ENCODE assay signal across 25 mouse cellular contexts in genomic region chr6:128466563-128466962, GRCm38 (mm10). TPM values are rescaled to one million over a fixed set of nuclear protein-coding genes. Genes with fewer than 3 reads are reported as not detected.
DNase-seq lines count a peak whose midpoint lies in the region; ATAC-seq and TF ChIP-seq lines count a peak whose summit lies in the region.
"Had no signal": no experiment of that assay in that cellular context is flagged by ENCODE, and none has a peak within 500 bp of the region (broad histone marks: within the 10 kb centered on the region; RNA-seq: fewer than 3 reads in every experiment).

No protein-coding gene starts in this region.

- H3K4me2 ChIP-seq in liver, postnatal 0 days (ENCODE audit: low read depth, low read length), result no peak overlapping the region
- no peak overlapping the region for H3K4me2 ChIP-seq in liver, embryonic 15.5 days
- H3K4me2 ChIP-seq: embryonic facial prominence, embryonic 12.5 days; heart, embryonic 15.5 days; hindbrain, embryonic 12.5 days; intestine, embryonic 15.5 days; midbrain, embryonic 11.5 days; stomach, embryonic 15.5 days had no signal

- no peak overlapping the region for H3K27ac ChIP-seq in liver, postnatal 0 days (ENCODE audit: low read depth)
- no peak overlapping the region for H3K27ac ChIP-seq in liver, embryonic 15.5 days (replicated peaks)
- H3K27ac ChIP-seq: embryonic facial prominence, embryonic 12.5 days; heart, embryonic 15.5 days; hindbrain, embryonic 12.5 days; hindbrain, postnatal 0 days; intestine, embryonic 15.5 days; macrophage; stomach, embryonic 15.5 days had no signal

- TF ChIP-seq EP300 in liver, postnatal 0 days (IDR thresholded peaks at IDR 0.05; ENCODE audit: low read depth), result no peak

- ATAC-seq in liver, postnatal 0 days, result no peak
- peak; percentile 65 for ATAC-seq in liver, embryonic 15.5 days (ENCODE audit: insufficient read depth)
- ATAC-seq: hindbrain, postnatal 0 days; intestine, embryonic 15.5 days had no signal

- no peak for TF ChIP-seq CTCF in liver, postnatal 0 days (IDR thresholded peaks at IDR 0.05; ENCODE audit: low read depth)

- no peaks in the 10 kb centered on the region for H3K27me3 ChIP-seq in liver, postnatal 0 days (ENCODE audit: insufficient read depth, low read length)
- H3K27me3 ChIP-seq in liver, embryonic 15.5 days, result no peaks in the 10 kb centered on the region
- H3K27me3 ChIP-seq: embryonic facial prominence, embryonic 12.5 days; heart, embryonic 15.5 days; hindbrain, embryonic 12.5 days; intestine, embryonic 15.5 days; stomach, embryonic 15.5 days had no signal

- no peaks in the 10 kb centered on the region for H3K36me3 ChIP-seq in liver, postnatal 0 days (replicated peaks; ENCODE audit: insufficient read depth, low read length)
- H3K36me3 ChIP-seq in liver, embryonic 15.5 days (replicated peaks), result no peaks in the 10 kb centered on the region
- H3K36me3 ChIP-seq: embryonic facial prominence, embryonic 12.5 days; heart, embryonic 15.5 days; hindbrain, embryonic 12.5 days; intestine, embryonic 15.5 days; stomach, embryonic 15.5 days had no signal

- peak; percentile 12 for DNase-seq in liver
- DNase-seq in liver, postnatal 0 days, result no peak
- peak; percentile 47 for DNase-seq in c-Kit-positive CD71-positive TER-119-positive erythroid progenitor cells, embryonic 14.5 days (ENCODE audit: low spot score)
- DNase-seq in testis, postnatal 10 days (ENCODE audit: low spot score), result no peak
- no peak for DNase-seq in left cerebral cortex, adult 18-20 months (ENCODE audit: low spot score in 2 of 2)
- no peak for DNase-seq in MN1 (ENCODE audit: low spot score)
- DNase-seq: cerebellum, adult 11 months; cerebellum, adult 9-11 months; gastrocnemius, postnatal 14 days; heart, postnatal 36 days; kidney, adult 2 months; layer of hippocampus, adult 9-11 months; right cerebral cortex, postnatal 25 days; thymus, postnatal 14 days had no signal

- H3K4me3 ChIP-seq in liver, postnatal 0 days (ENCODE audit: low read depth, low read length), result no peak overlapping the region
- H3K4me3 ChIP-seq in liver, embryonic 15.5 days (replicated peaks), result no peak overlapping the region
- H3K4me3 ChIP-seq: embryonic facial prominence, embryonic 12.5 days; heart, embryonic 15.5 days; hindbrain, embryonic 12.5 days; intestine, embryonic 15.5 days; stomach, embryonic 15.5 days had no signal

- 52% methylated on average over 3 of the region's 3 CpGs for WGBS in liver, postnatal 0 days (ENCODE audit: insufficient replicate concordance)
- WGBS in liver, embryonic 15.5 days (ENCODE audit: insufficient replicate concordance), result 24% methylated on average over 3 of the region's 3 CpGs

- no peaks in the 10 kb centered on the region for H3K9me3 ChIP-seq in liver, postnatal 0 days (ENCODE audit: low read length)
- H3K9me3 ChIP-seq in liver, embryonic 15.5 days (replicated peaks), result no peaks in the 10 kb centered on the region
- H3K9me3 ChIP-seq: embryonic facial prominence, embryonic 12.5 days; heart, embryonic 15.5 days; hindbrain, embryonic 12.5 days; intestine, embryonic 15.5 days; stomach, embryonic 15.5 days had no signal

- H3K9ac ChIP-seq in liver, postnatal 0 days (replicated peaks), result no peak overlapping the region
- H3K9ac ChIP-seq in liver, embryonic 15.5 days, result no peak overlapping the region
- H3K9ac ChIP-seq: embryonic facial prominence, embryonic 12.5 days; heart, embryonic 15.5 days; hindbrain, embryonic 12.5 days; intestine, embryonic 15.5 days; stomach, embryonic 15.5 days had no signal

- H3K4me1 ChIP-seq in liver, postnatal 0 days (ENCODE audit: insufficient read depth), result peaks cover 4% of the 10 kb centered on the region
- peaks cover 28% of the 10 kb centered on the region for H3K4me1 ChIP-seq in liver, embryonic 15.5 days (replicated peaks)
- H3K4me1 ChIP-seq: embryonic facial prominence, embryonic 12.5 days; heart, embryonic 15.5 days; hindbrain, embryonic 12.5 days; intestine, embryonic 15.5 days; stomach, embryonic 15.5 days had no signal

RNA-seq across cellular contexts. Expression of gene Fkbp4, which starts 28.1 kb away (rescaled TPM):
- polyA plus RNA-seq in liver, postnatal 0 days (2015; fragmentation: Nextera tagmentation; extraction: Ambion mirVana), result 79.9 and 80.2 TPM in 2 replicates
- polyA plus RNA-seq in liver, embryonic 15.5 days (2015; fragmentation: Nextera tagmentation; extraction: Ambion mirVana), result 188 and 192 TPM in 2 replicates
- 100 to 1,000 TPM; 124 to 128 TPM for total RNA-seq in left cerebral cortex, adult 18-20 months (2021)

RNA-seq across cellular contexts. Expression of gene Itfg2, which starts 41.8 kb away (rescaled TPM):
- polyA plus RNA-seq in liver, postnatal 0 days (2015; fragmentation: Nextera tagmentation; extraction: Ambion mirVana), result 5.6 and 7.7 TPM in 2 replicates
- polyA plus RNA-seq in liver, embryonic 15.5 days (2015; fragmentation: Nextera tagmentation; extraction: Ambion mirVana), result 12.1 and 13.9 TPM in 2 replicates
- 10 to 100 TPM; 24.1 to 25.0 TPM for total RNA-seq in left cerebral cortex, adult 18-20 months (2021)

RNA-seq across cellular contexts. Expression of gene Pzp, which starts 60.0 kb away (rescaled TPM):
- polyA plus RNA-seq in liver, postnatal 0 days (2015; fragmentation: Nextera tagmentation; extraction: Ambion mirVana), result 1,244 and 1,400 TPM in 2 replicates
- 339 and 487 TPM in 2 replicates for polyA plus RNA-seq in liver, embryonic 15.5 days (2015; fragmentation: Nextera tagmentation; extraction: Ambion mirVana)
- not detected for total RNA-seq in left cerebral cortex, adult 18-20 months (2021)
- total RNA-seq: gastrocnemius, postnatal 14 days; granulocyte monocyte progenitor cell, adult 5-6 weeks; hindbrain, postnatal 0 days had no signal
- polyA plus RNA-seq: embryonic facial prominence, embryonic 12.5 days; forebrain, embryonic 14.5 days; hindbrain, embryonic 12.5 days; macrophage; midbrain, embryonic 11.5 days had no signal

Comparison
In these comparisons a context has a peak if more than half of its experiments do, and no peak if none do; other contexts are left out.
1. DNase-seq: peak in liver (single experiment) and c-Kit-positive CD71-positive TER-119-positive erythroid progenitor cells, embryonic 14.5 days (single experiment); none in liver, postnatal 0 days (single experiment), testis, postnatal 10 days (single experiment), left cerebral cortex, adult 18-20 months (0 of 2) and MN1 (single experiment).